Mouse (Mus musculus) heart, embryonic 13.5 days (tissue): ENCODE results near the gene 4921536K21Rik. TPM values are rescaled to one million over a fixed set of nuclear protein-coding genes. Genes with fewer than 3 reads are reported as not detected.
A peak's percentile ranks its signal among the peaks of the same experiment; 100 is the strongest.

Source experiments
- ATAC-seq: fragments of 200-750 bp; cut with Nextera tagmentation; 2 replicates; pipeline ENCODE4 v1.8.0; 2017; ENCODE audit warnings: moderate TSS enrichment; ENCODE audit not compliant: insufficient number of reproducible peaks, low FRiP score, low TSS enrichment; ENCODE audit errors: extremely low read depth
- H3K27ac ChIP-seq: fragments of 300-500 bp; sonication (generic); replicated peaks from 2 replicates; pipeline ENCODE4 v1.5.1; 2015; ENCODE audit warnings: moderate library complexity, mild to moderate bottlenecking, inconsistent platforms
- H3K27me3 ChIP-seq: fragments of 300-500 bp; sonication (generic); replicated peaks from 2 replicates; pipeline ENCODE4 v1.6.1; 2015; ENCODE audit warnings: mild to moderate bottlenecking, inconsistent platforms
- H3K36me3 ChIP-seq: fragments of 300-500 bp; sonication (generic); 2 replicates; pipeline ENCODE4 v1.6.1; 2015; ENCODE audit warnings: mild to moderate bottlenecking, inconsistent platforms
- H3K4me1 ChIP-seq: fragments of 300-500 bp; sonication (generic); 2 replicates; pipeline ENCODE4 v1.6.1; 2015; ENCODE audit warnings: inconsistent platforms
- H3K4me2 ChIP-seq: fragments of 300-500 bp; sonication (generic); 2 replicates; pipeline ENCODE4 v1.6.1; 2015; ENCODE audit warnings: inconsistent platforms, mild to moderate bottlenecking, moderate library complexity
- H3K4me3 ChIP-seq: fragments of 300-500 bp; sonication (generic); 2 replicates; pipeline ENCODE4 v1.5.1; 2015; ENCODE audit warnings: moderate library complexity, mild to moderate bottlenecking, inconsistent platforms
- H3K9ac ChIP-seq: fragments of 300-500 bp; sonication (generic); 2 replicates; pipeline ENCODE4 v1.6.1; 2015; ENCODE audit warnings: inconsistent platforms, mild to moderate bottlenecking, moderate library complexity
- H3K9me3 ChIP-seq: fragments of 300-500 bp; sonication (generic); 2 replicates; pipeline ENCODE4 v1.6.1; 2016; ENCODE audit warnings: inconsistent platforms
- WGBS: fragments of 180-500 bp; shearing (Covaris S2); methylation state at CpG from one replicate; pipeline ENCODE4 v1.1.7; 2015; ENCODE audit warnings: mixed read lengths; 5-methylcytosine and 5-hydroxymethylcytosine counted together
- polyA plus RNA-seq: library from polyadenylated mRNA; unstranded; fragments of >200 nt; fragmentation: Nextera tagmentation; extraction: Ambion mirVana; gene quantifications from 2 replicates; pipeline ENCODE4 v1.2.1, GENCODE M21; 2015

4921536K21Rik gene
- polyA plus RNA-seq, 1 experiment from 2014 or later: 0.11 TPM

DNA sequence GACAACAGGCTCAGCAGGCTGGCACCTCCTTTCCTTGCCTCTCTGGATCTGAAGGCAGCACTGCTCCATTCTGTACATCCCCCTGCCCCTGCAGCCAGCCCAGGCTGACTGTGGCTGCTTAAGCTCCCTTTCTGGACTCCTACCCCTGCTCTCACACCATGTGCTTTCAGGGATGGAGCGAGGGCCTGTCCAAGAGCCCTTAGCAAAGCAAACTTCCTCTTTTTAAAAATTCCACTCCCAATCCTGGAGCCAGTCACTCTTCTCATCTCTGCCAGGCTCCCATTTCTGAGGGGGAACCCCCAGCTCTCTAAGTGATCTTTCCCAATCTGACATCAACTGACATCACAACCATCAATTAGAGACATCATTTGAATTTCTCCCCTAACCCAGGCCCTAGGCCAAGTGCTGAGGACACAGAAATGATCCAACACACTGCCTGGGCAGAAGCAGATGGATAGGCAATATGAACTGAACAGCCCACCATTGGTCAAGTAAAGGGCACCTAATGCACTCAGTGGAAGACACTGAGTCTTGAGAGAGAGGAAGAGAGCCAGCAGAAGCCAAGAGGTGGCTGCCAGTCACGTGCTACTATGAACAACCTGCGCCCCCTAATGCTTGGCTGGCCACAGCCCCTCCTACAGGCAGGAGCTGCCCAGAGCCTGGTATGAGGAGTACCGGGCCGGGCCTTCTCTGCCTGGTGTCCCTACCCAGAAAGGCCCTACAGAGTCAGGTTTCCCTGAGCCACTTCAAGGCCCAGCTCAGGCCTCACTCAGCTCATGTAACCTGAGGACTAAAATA lies 15.8 kb upstream of the 4921536K21Rik start:
- H3K4me1 ChIP-seq: peaks cover 52% of the 10 kb centered on the region
- no peaks in the 10 kb centered on the region for H3K9me3 ChIP-seq
- H3K4me3 ChIP-seq: no peak overlapping the region
- no peak for ATAC-seq
- H3K27ac ChIP-seq: peak overlapping the region; percentile 63
- H3K36me3 ChIP-seq: peaks cover 15% of the 10 kb centered on the region
- 46% methylated on average over 5 of the region's 5 CpGs for WGBS
- H3K9ac ChIP-seq: peak overlapping the region; percentile 55
- peak overlapping the region; percentile 85 for H3K4me2 ChIP-seq
- 0 out of 2 replicates have a peak, but pooled peaks cover 3% of the 10 kb centered on the region for H3K27me3 ChIP-seq

- WGBS: 83% methylated on average over 4 of the region's 4 CpGs
- H3K4me2 ChIP-seq: no peak overlapping the region
- H3K36me3 ChIP-seq: peaks cover 15% of the 10 kb centered on the region
- no peak for ATAC-seq
- no peak overlapping the region for H3K4me3 ChIP-seq
- H3K9ac ChIP-seq: no peak overlapping the region
- H3K27me3 ChIP-seq: 0 out of 2 replicates have a peak, but pooled peaks cover 3% of the 10 kb centered on the region
- no peak overlapping the region for H3K27ac ChIP-seq
- H3K4me1 ChIP-seq: peaks cover 44% of the 10 kb centered on the region
- H3K9me3 ChIP-seq: no peaks in the 10 kb centered on the region
Measured at GRCm38 (mm10) chr11:3909236-3909635, 14.3 kb upstream of the 4921536K21Rik start.

DNA sequence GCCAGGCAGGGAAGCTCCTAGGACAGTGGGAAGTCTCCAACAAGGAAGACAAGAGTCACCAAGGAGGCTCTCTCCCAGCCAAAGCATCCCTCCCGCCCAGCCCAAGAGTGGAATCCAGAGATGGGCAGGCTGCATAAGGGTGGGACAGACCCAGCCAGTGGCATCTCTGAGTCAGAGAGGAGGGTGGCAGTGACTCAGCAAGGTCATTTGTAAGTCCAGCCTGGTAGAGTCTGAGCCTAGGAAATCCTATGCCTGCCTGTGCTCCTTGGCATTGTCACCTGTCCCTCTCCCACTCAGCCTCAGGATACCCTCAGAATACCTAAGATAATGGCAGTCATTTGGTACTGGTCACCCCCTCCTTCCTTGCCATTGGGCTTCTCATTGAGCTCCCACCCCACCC lies 10.5 kb upstream of the 4921536K21Rik start:
- no peak for ATAC-seq
- 69% methylated on average over 1 of the region's 1 CpGs for WGBS
- Histone ChIP-seq H3K27me3 (no peaks in the 10 kb centered on the region), H3K9me3 (no peaks in the 10 kb centered on the region), H3K4me3 (no peak overlapping the region), H3K9ac (no peak overlapping the region), H3K36me3 (peaks cover 15% of the 10 kb centered on the region), H3K27ac (no peak overlapping the region), H3K4me1 (peaks cover 14% of the 10 kb centered on the region), H3K4me2 (no peak overlapping the region)

GRCm38 (mm10) chr11:3904673-3905072 lies 9.8 kb upstream of the 4921536K21Rik start:
- 76% methylated on average over 6 of the region's 6 CpGs for WGBS
- Histone ChIP-seq H3K4me3 (no peak overlapping the region), H3K9ac (no peak overlapping the region), H3K36me3 (peaks cover 15% of the 10 kb centered on the region), H3K27ac (no peak overlapping the region), H3K4me1 (peaks cover 13% of the 10 kb centered on the region), H3K27me3 (no peaks in the 10 kb centered on the region), H3K9me3 (no peaks in the 10 kb centered on the region), H3K4me2 (no peak overlapping the region)
- no peak for ATAC-seq

- Histone ChIP-seq H3K27ac (no peak overlapping the region), H3K4me1 (peaks cover 10% of the 10 kb centered on the region), H3K4me3 (no peak overlapping the region), H3K9ac (no peak overlapping the region), H3K9me3 (no peaks in the 10 kb centered on the region), H3K36me3 (peaks cover 31% of the 10 kb centered on the region), H3K27me3 (no peaks in the 10 kb centered on the region), H3K4me2 (no peak overlapping the region)
- ATAC-seq: no peak
- 61% methylated on average over 5 of the region's 5 CpGs for WGBS
Measured at GRCm38 (mm10) chr11:3903046-3903445, 8.1 kb upstream of the 4921536K21Rik start.

DNA sequence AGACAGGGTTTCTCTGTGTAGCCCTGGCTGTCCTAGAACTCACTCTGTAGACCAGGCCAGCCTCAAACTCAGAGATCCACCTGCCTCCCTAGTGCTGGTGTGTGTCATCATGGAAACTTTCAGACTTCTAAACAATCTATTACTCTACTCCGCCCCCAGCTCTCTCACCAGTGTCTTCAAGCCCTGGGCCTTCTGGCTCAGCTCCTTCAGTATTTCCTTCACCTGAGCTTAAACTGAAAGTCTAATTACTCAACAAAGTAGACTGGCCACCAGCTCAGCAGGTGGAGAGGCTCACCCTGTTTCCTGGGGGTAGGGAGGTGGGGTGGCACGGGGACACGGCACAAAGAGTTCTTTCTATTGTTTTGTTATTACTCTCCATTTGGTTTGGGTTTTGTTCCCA lies 7.6 kb upstream of the 4921536K21Rik start:
- no peak overlapping the region for H3K4me2 ChIP-seq
- H3K27ac ChIP-seq: no peak overlapping the region
- peaks cover 10% of the 10 kb centered on the region for H3K4me1 ChIP-seq
- peaks cover 36% of the 10 kb centered on the region for H3K36me3 ChIP-seq
- no peaks in the 10 kb centered on the region for H3K27me3 ChIP-seq
- ATAC-seq: no peak
- no peak overlapping the region for H3K9ac ChIP-seq
- H3K9me3 ChIP-seq: no peaks in the 10 kb centered on the region
- no peak overlapping the region for H3K4me3 ChIP-seq
- WGBS: 87% methylated on average over 3 of the region's 3 CpGs

- Histone ChIP-seq H3K9me3 (no peaks in the 10 kb centered on the region), H3K36me3 (peaks cover 28% of the 10 kb centered on the region), H3K4me1 (peaks cover 19% of the 10 kb centered on the region), H3K4me3 (no peak overlapping the region), H3K4me2 (no peak overlapping the region), H3K27ac (no peak overlapping the region), H3K9ac (no peak overlapping the region), H3K27me3 (no peaks in the 10 kb centered on the region)
- 58% methylated on average over 6 of the region's 6 CpGs for WGBS
- no peak for ATAC-seq
Measured at GRCm38 (mm10) chr11:3900296-3900695, 5.4 kb upstream of the 4921536K21Rik start.

- WGBS: 75% methylated on average over 1 of the region's 1 CpGs
- peaks cover 21% of the 10 kb centered on the region for H3K4me1 ChIP-seq
- ATAC-seq: no peak
- no peak overlapping the region for H3K4me3 ChIP-seq
- H3K27ac ChIP-seq: no peak overlapping the region
- peaks cover 28% of the 10 kb centered on the region for H3K36me3 ChIP-seq
- 0 out of 2 replicates have a peak, but pooled peaks cover 5% of the 10 kb centered on the region for H3K27me3 ChIP-seq
- H3K9ac ChIP-seq: no peak overlapping the region
- H3K4me2 ChIP-seq: no peak overlapping the region
- H3K9me3 ChIP-seq: no peaks in the 10 kb centered on the region
Measured at GRCm38 (mm10) chr11:3895933-3896332, 1.0 kb upstream of the 4921536K21Rik start.

DNA sequence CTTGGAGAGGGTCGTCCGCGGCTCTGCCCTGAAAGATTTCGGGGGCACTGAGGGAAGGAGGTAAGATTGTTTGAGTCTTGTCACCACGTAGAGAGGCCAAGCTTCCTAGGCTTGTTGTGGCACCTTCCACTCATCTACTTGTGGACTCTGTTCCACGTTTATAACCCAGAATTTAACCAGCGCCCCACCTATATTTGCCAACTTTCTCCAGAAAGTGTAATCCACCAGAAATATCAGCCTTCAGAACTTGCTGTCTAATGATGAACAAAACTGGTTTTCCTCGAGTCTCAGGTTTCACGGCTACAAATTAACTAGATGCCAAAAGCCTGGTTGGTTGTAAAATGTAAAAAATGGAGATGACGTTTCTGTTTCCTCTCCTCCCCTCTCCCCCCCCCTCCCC lies 560 bp upstream of the 4921536K21Rik start:
- Histone ChIP-seq H3K4me3 (peak overlapping the region; percentile 64), H3K4me2 (peak overlapping the region; percentile 96), H3K27ac (peak overlapping the region; percentile 86), H3K27me3 (0 out of 2 replicates have a peak, but pooled peaks cover 6% of the 10 kb centered on the region), H3K4me1 (peaks cover 20% of the 10 kb centered on the region), H3K9ac (peak overlapping the region; percentile 83), H3K36me3 (peaks cover 28% of the 10 kb centered on the region), H3K9me3 (no peaks in the 10 kb centered on the region)
- WGBS: 5% methylated on average over 10 of the region's 10 CpGs
- ATAC-seq: no peak; the same call in 1 of the 2 replicates

GRCm38 (mm10) chr11:3893970-3894369 lies 928 bp downstream of the 4921536K21Rik start:
- peaks cover 14% of the 10 kb centered on the region for H3K4me1 ChIP-seq
- no peak overlapping the region for H3K9ac ChIP-seq
- no peak for ATAC-seq
- H3K4me2 ChIP-seq: peak overlapping the region; percentile 96
- no peak overlapping the region for H3K4me3 ChIP-seq
- H3K36me3 ChIP-seq: peaks cover 21% of the 10 kb centered on the region
- WGBS: 74% methylated on average over 6 of the region's 6 CpGs
- no peaks in the 10 kb centered on the region for H3K9me3 ChIP-seq
- no peak overlapping the region for H3K27ac ChIP-seq
- H3K27me3 ChIP-seq: peaks cover 11% of the 10 kb centered on the region; the same call in 1 of the 2 replicates

- Histone ChIP-seq H3K9me3 (no peaks in the 10 kb centered on the region), H3K36me3 (no peaks in the 10 kb centered on the region), H3K27me3 (peaks cover 21% of the 10 kb centered on the region; the same call in 1 of the 2 replicates), H3K4me3 (no peak overlapping the region), H3K4me1 (0 out of 2 replicates have a peak, but pooled peaks cover 2% of the 10 kb centered on the region), H3K9ac (no peak overlapping the region), H3K4me2 (no peak overlapping the region), H3K27ac (no peak overlapping the region)
- 62% methylated on average over 5 of the region's 5 CpGs for WGBS
- no peak for ATAC-seq
Measured at GRCm38 (mm10) chr11:3887331-3887730, 7.6 kb downstream of the 4921536K21Rik start.

GRCm38 (mm10) chr11:3883711-3884110 lies 11.2 kb downstream of the 4921536K21Rik start:
- WGBS: 71% methylated on average over 3 of the region's 3 CpGs
- peaks cover 25% of the 10 kb centered on the region for H3K27me3 ChIP-seq
- H3K4me2 ChIP-seq: no peak overlapping the region
- 0 out of 2 replicates have a peak, but pooled peaks cover 2% of the 10 kb centered on the region for H3K4me1 ChIP-seq
- no peaks in the 10 kb centered on the region for H3K36me3 ChIP-seq
- ATAC-seq: no peak
- H3K9me3 ChIP-seq: no peaks in the 10 kb centered on the region
- no peak overlapping the region for H3K4me3 ChIP-seq
- no peak overlapping the region for H3K9ac ChIP-seq
- H3K27ac ChIP-seq: no peak overlapping the region
